Mouse (Mus musculus) MEL (cell line): ENCODE results near the gene Mrpl2.

Experiments
- CTCF ChIP-seq, 3 experiments: IDR thresholded peaks in 2 of 3; conservative IDR thresholded peaks in 1 of 3; 2 replicates each; pipeline ENCODE4 v1.5.1; 2011 to 2012; ENCODE audit warnings: low read length in 3 of 3, low read depth in 2 of 3, mild to moderate bottlenecking in 2 of 3, improper control_type of control experiment in 1 of 3, inconsistent platforms in 1 of 3, mixed read lengths in 1 of 3, moderate library complexity in 1 of 3; ENCODE audit not compliant: control insufficient read depth in 1 of 3, insufficient read depth in 1 of 3, poor library complexity in 1 of 3, severe bottlenecking in 1 of 3
- E2F4 ChIP-seq: IDR thresholded peaks from 2 replicates; pipeline ENCODE4 v1.6.1; 2011; ENCODE audit warnings: low read depth, low read length, improper control_type of control experiment, borderline replicate concordance
- EP300 ChIP-seq, 2 experiments: IDR thresholded peaks; 2 replicates each; pipeline ENCODE4 v1.6.1; 2011; ENCODE audit warnings: improper control_type of control experiment in 2 of 2, low read length in 2 of 2, low read depth in 1 of 2, mild to moderate bottlenecking in 1 of 2
- GATA1 ChIP-seq: IDR thresholded peaks from 2 replicates; pipeline ENCODE4 v1.6.1; 2011; ENCODE audit warnings: low read depth, low read length, improper control_type of control experiment
- HCFC1 ChIP-seq: IDR thresholded peaks from 2 replicates; pipeline ENCODE4 v1.6.1; 2012; ENCODE audit warnings: low read depth, mild to moderate bottlenecking, inconsistent platforms, low read length, improper control_type of control experiment, moderate library complexity
- MAFK ChIP-seq: IDR thresholded peaks from 2 replicates; pipeline ENCODE4 v1.6.1; 2011; ENCODE audit warnings: low read depth, mild to moderate bottlenecking, low read length, improper control_type of control experiment, borderline replicate concordance
- MAX ChIP-seq: IDR thresholded peaks from 2 replicates; pipeline ENCODE4 v1.6.1; 2011; ENCODE audit warnings: low read length, improper control_type of control experiment
- POLR2A ChIP-seq, 2 experiments: IDR thresholded peaks; 2 replicates each; pipeline ENCODE4 v1.6.1; 2011 to 2012; ENCODE audit warnings: low read length in 2 of 2, mild to moderate bottlenecking in 2 of 2, control low read depth in 1 of 2, improper control_type of control experiment in 1 of 2, low read depth in 1 of 2, moderate library complexity in 1 of 2; ENCODE audit not compliant: control insufficient read depth in 1 of 2, insufficient read depth in 1 of 2, poor library complexity in 1 of 2
- USF1 ChIP-seq: IDR thresholded peaks from 2 replicates; pipeline ENCODE4 v1.6.1; 2014; ENCODE audit warnings: low read depth, mild to moderate bottlenecking, inconsistent platforms, low read length, improper control_type of control experiment, moderate library complexity
- ZNF384 ChIP-seq: IDR thresholded peaks from 2 replicates; pipeline ENCODE4 v1.6.1; 2012; ENCODE audit warnings: low read depth, mild to moderate bottlenecking, inconsistent platforms, low read length, improper control_type of control experiment

DNA sequence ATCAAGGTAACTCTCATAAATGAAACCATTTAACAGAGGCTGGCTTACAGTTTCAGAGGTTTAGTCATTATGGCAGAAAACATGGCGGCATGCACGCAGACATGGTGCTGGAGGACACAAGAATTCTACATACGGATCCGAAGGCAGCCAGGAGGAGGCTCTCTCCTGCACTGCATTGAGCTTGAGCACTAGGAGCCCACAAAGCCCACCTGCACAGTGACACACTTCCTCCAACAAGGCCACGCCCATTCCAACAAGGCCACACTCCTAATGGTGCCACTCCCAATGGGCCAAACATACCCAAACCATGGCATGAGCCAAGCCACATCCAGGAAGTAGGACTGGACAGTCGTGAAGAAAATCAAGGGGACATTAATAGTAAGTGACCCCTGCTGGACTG is 34.7 kb upstream of the Mrpl2 start:
- TF ChIP-seq CTCF (IDR thresholded peaks at IDR 0.05 in 2 of 3, conservative IDR thresholded peaks at IDR 0.05 in 1 of 3; ENCODE audit: control insufficient read depth in 1 of 3, insufficient read depth in 1 of 3, low read depth in 2 of 3, low read length in 3 of 3, poor library complexity in 1 of 3, severe bottlenecking in 1 of 3) = no peak
- no peak for TF ChIP-seq POLR2A (IDR thresholded peaks at IDR 0.05; ENCODE audit: control insufficient read depth in 1 of 2, insufficient read depth in 1 of 2, low read depth in 1 of 2, low read length in 2 of 2, poor library complexity in 1 of 2)
- TF ChIP-seq GATA1 = no peak
- no peak for TF ChIP-seq MAX
- no peak for TF ChIP-seq HCFC1
- no peak for TF ChIP-seq E2F4
- TF ChIP-seq MAFK = no peak
- no peak for TF ChIP-seq ZNF384
- TF ChIP-seq EP300 (IDR thresholded peaks at IDR 0.05; ENCODE audit: low read depth in 1 of 2, low read length in 2 of 2) = no peak
- TF ChIP-seq USF1 = no peak
